Mouse (Mus musculus) embryonic fibroblast, embryonic 13.5 days (primary cell): ENCODE results near the gene Cnot11.

Experiments used
- CTCF ChIP-seq: IDR thresholded peaks from 2 replicates; pipeline ENCODE4 v1.5.1; 2011; ENCODE audit warnings: mild to moderate bottlenecking, control low read depth, low read length, moderate library complexity, borderline replicate concordance; ENCODE audit not compliant: insufficient read depth
- POLR2A ChIP-seq: IDR thresholded peaks from 2 replicates; pipeline ENCODE4 v1.6.1; 2011; ENCODE audit warnings: low read depth, mild to moderate bottlenecking, control low read depth, low read length, moderate library complexity

GRCm38 (mm10) chr1:39537631-39538380 is 3.0 kb downstream of the Cnot11 start:
- TF ChIP-seq CTCF (no peak), POLR2A (no peak)
